In genomic region chr7:143008996-143009665, GRCm38 (mm10) we compare ENCODE assay signal across 8 mouse cellular contexts. TPM values are rescaled to one million over a fixed set of nuclear protein-coding genes. Genes with fewer than 3 reads are reported as not detected.
DNase-seq lines count a peak whose midpoint lies in the region; ATAC-seq and TF ChIP-seq lines count a peak whose summit lies in the region.

No protein-coding gene starts in this region.

- no peak for TF ChIP-seq EP300 in liver, embryonic 14.5 days (IDR thresholded peaks at IDR 0.05; ENCODE audit: low read depth)
- TF ChIP-seq EP300 in stomach, postnatal 0 days (optimal IDR thresholded peaks at IDR 0.05), result no peak

- peak; percentile 37 for DNase-seq in ovary, adult 18-20 months (ENCODE audit: low spot score)
- DNase-seq in ovary, postnatal 36 days (ENCODE audit: low spot score), result no peak
- DNase-seq in gastrocnemius, adult 18-20 months (ENCODE audit: low spot score), result peak; percentile 62
- peak; percentile 55 for DNase-seq in induced T-regulatory cell, adult 2 months (ENCODE audit: low read depth)
- DNase-seq in liver, embryonic 14.5 days (ENCODE audit: low read depth in 3 of 3, low spot score in 3 of 3), result no peak
- DNase-seq in stomach, postnatal 0 days (ENCODE audit: low spot score), result peak; percentile 44
- no peak for DNase-seq in right cerebral cortex, postnatal 14 days
- no peak for DNase-seq in layer of hippocampus, adult 18-20 months (ENCODE audit: low spot score in 2 of 2)

- H3K9me3 ChIP-seq in liver, embryonic 14.5 days (ENCODE audit: control insufficient read depth, low read length), result no peaks in the 10 kb centered on the region
- H3K9me3 ChIP-seq in stomach, postnatal 0 days (ENCODE audit: control insufficient read depth, low read length), result no peaks in the 10 kb centered on the region

- no peak for ATAC-seq in liver, embryonic 14.5 days (ENCODE audit: insufficient read depth)
- ATAC-seq in stomach, postnatal 0 days (ENCODE audit: low FRiP score, low TSS enrichment), result peak; percentile 30; the same call in 1 of the 2 replicates

- H3K27ac ChIP-seq in liver, embryonic 14.5 days, result peak overlapping the region; percentile 100
- H3K27ac ChIP-seq in stomach, postnatal 0 days (replicated peaks), result peak overlapping the region; percentile 85

- peaks cover 15% of the 10 kb centered on the region for H3K36me3 ChIP-seq in liver, embryonic 14.5 days (replicated peaks; ENCODE audit: control insufficient read depth, insufficient read depth, low read depth)
- no peaks in the 10 kb centered on the region for H3K36me3 ChIP-seq in stomach, postnatal 0 days (ENCODE audit: control insufficient read depth, insufficient read depth, low read length)

- H3K4me3 ChIP-seq in liver, embryonic 14.5 days (ENCODE audit: insufficient read depth in 1 of 2, low read depth in 2 of 2, low read length in 2 of 2), result peak overlapping the region; percentile 87 to 94; a peak in 3 of 4 replicates
- H3K4me3 ChIP-seq in stomach, postnatal 0 days (ENCODE audit: low read depth, low read length), result no peak overlapping the region

- peak overlapping the region; percentile 99 for H3K4me2 ChIP-seq in liver, embryonic 14.5 days (ENCODE audit: low read depth)
- H3K4me2 ChIP-seq in stomach, postnatal 0 days (replicated peaks; ENCODE audit: low read depth), result no peak overlapping the region; the same call in 1 of the 2 replicates

- peak overlapping the region; percentile 100 for H3K9ac ChIP-seq in liver, embryonic 14.5 days (replicated peaks)
- H3K9ac ChIP-seq in stomach, postnatal 0 days (ENCODE audit: low read length), result no peak overlapping the region

- 62% methylated on average over 3 of the region's 4 CpGs for WGBS in liver, embryonic 14.5 days (ENCODE audit: insufficient replicate concordance)
- WGBS in stomach, postnatal 0 days, result 36% methylated on average over 3 of the region's 4 CpGs

- no peaks in the 10 kb centered on the region for H3K27me3 ChIP-seq in liver, embryonic 14.5 days (ENCODE audit: control insufficient read depth, insufficient read depth, low read length)
- no peaks in the 10 kb centered on the region for H3K27me3 ChIP-seq in stomach, postnatal 0 days (ENCODE audit: control insufficient read depth, insufficient read depth, low read length)

- 0 out of 2 replicates have a peak, but pooled peaks have one; percentile 8 for TF ChIP-seq CTCF in liver, embryonic 14.5 days (IDR thresholded peaks at IDR 0.05; ENCODE audit: low read depth)
- no peak; the same call in 1 of the 2 replicates for TF ChIP-seq CTCF in stomach, postnatal 0 days (IDR thresholded peaks at IDR 0.05; ENCODE audit: low read depth)

- peaks cover 6 to 32% of the 10 kb centered on the region in 2 experiments for H3K4me1 ChIP-seq in liver, embryonic 14.5 days (replicated peaks; ENCODE audit: control insufficient read depth in 2 of 2, insufficient read depth in 2 of 2, low read length in 1 of 2)
- H3K4me1 ChIP-seq in stomach, postnatal 0 days (replicated peaks; ENCODE audit: control insufficient read depth, insufficient read depth), result peaks cover 15% of the 10 kb centered on the region

RNA-seq across cellular contexts. Expression of gene Tspan32, which starts 4.3 kb away (rescaled TPM):
- total RNA-seq in gastrocnemius, adult 18-20 months (2021), result under 1 TPM in 1 of 2 experiments, not detected in 1; 0.40 TPM
- 40.7 and 47.7 TPM in 2 replicates for polyA plus RNA-seq in liver, embryonic 14.5 days (2012; rRNA removed)
- polyA plus RNA-seq in liver, embryonic 14.5 days (2014; fragmentation: Nextera tagmentation; extraction: Ambion mirVana), result 78.4 and 87.9 TPM in 2 replicates
- polyA plus RNA-seq in stomach, postnatal 0 days (2015; fragmentation: Nextera tagmentation; extraction: Ambion mirVana), result 0.61 and 0.98 TPM in 2 replicates
- total RNA-seq in layer of hippocampus, adult 18-20 months (2021), result under 1 TPM in 1 of 2 experiments, not detected in 1; 0.17 TPM

RNA-seq across cellular contexts. Expression of gene Ascl2, which starts 40.1 kb away (rescaled TPM):
- not detected for total RNA-seq in gastrocnemius, adult 18-20 months (2021)
- polyA plus RNA-seq in liver, embryonic 14.5 days (2012; rRNA removed), result 0.30 and 0.44 TPM in 2 replicates
- 0.19 and 0.36 TPM in 2 replicates for polyA plus RNA-seq in liver, embryonic 14.5 days (2014; fragmentation: Nextera tagmentation; extraction: Ambion mirVana)
- 4.3 and 4.5 TPM in 2 replicates for polyA plus RNA-seq in stomach, postnatal 0 days (2015; fragmentation: Nextera tagmentation; extraction: Ambion mirVana)
- total RNA-seq in layer of hippocampus, adult 18-20 months (2021), result under 1 TPM in 1 of 2 experiments, not detected in 1; 0.52 TPM

RNA-seq across cellular contexts. Expression of gene Cd81, which starts 43.4 kb away (rescaled TPM):
- 100 to 1,000 TPM in 1 of 2 experiments, 10 to 100 TPM in 1; 97.2 to 115 TPM for total RNA-seq in gastrocnemius, adult 18-20 months (2021)
- 48.0 and 56.2 TPM in 2 replicates for polyA plus RNA-seq in liver, embryonic 14.5 days (2012; rRNA removed)
- 120 and 129 TPM in 2 replicates for polyA plus RNA-seq in liver, embryonic 14.5 days (2014; fragmentation: Nextera tagmentation; extraction: Ambion mirVana)
- 372 and 381 TPM in 2 replicates for polyA plus RNA-seq in stomach, postnatal 0 days (2015; fragmentation: Nextera tagmentation; extraction: Ambion mirVana)
- total RNA-seq in layer of hippocampus, adult 18-20 months (2021), result 100 to 1,000 TPM; 459 to 481 TPM

RNA-seq across cellular contexts. Expression of gene Tssc4, which starts 59.9 kb away (rescaled TPM):
- 1 to 10 TPM; 6.7 to 8.0 TPM for total RNA-seq in gastrocnemius, adult 18-20 months (2021)
- 38.5 and 48.3 TPM in 2 replicates for polyA plus RNA-seq in liver, embryonic 14.5 days (2012; rRNA removed)
- polyA plus RNA-seq in liver, embryonic 14.5 days (2014; fragmentation: Nextera tagmentation; extraction: Ambion mirVana), result 26.9 and 27.8 TPM in 2 replicates
- 44.7 and 46.9 TPM in 2 replicates for polyA plus RNA-seq in stomach, postnatal 0 days (2015; fragmentation: Nextera tagmentation; extraction: Ambion mirVana)
- 10 to 100 TPM; 39.1 to 48.2 TPM for total RNA-seq in layer of hippocampus, adult 18-20 months (2021)

Comparison
In these comparisons a context has a peak if more than half of its experiments do, and no peak if none do; other contexts are left out.
1. DNase-seq: peak in ovary, adult 18-20 months (single experiment), gastrocnemius, adult 18-20 months (single experiment), induced T-regulatory cell, adult 2 months (single experiment) and stomach, postnatal 0 days (single experiment); none in ovary, postnatal 36 days (single experiment), liver, embryonic 14.5 days (0 of 3), right cerebral cortex, postnatal 14 days (single experiment) and layer of hippocampus, adult 18-20 months (0 of 2).